Mouse (Mus musculus) layer of hippocampus, postnatal 10 days (tissue): ENCODE data around the gene Synj1. TPM values are rescaled to one million over a fixed set of nuclear protein-coding genes. Genes with fewer than 3 reads are reported as not detected.

ENCODE experiments used
- DNase-seq, 2 experiments: peaks; one replicate each; pipeline ENCODE4 v3.0.0; 2021; ENCODE audit warnings: low spot score in 2 of 2
- microRNA-seq, 2 experiments: library from miRNA; unstranded; fragments of <30 nt; microRNA quantifications; one replicate each; pipeline ENCODE4 v1.2.0; 2021
- total RNA-seq, 2 experiments: library from RNA; stranded (reverse); gene quantifications; 2 replicates each; pipeline ENCODE4 v1.2.3; 2021

Gene Synj1
- total RNA-seq, 2 experiments from 2014 or later = 257 to 270 TPM

DNA sequence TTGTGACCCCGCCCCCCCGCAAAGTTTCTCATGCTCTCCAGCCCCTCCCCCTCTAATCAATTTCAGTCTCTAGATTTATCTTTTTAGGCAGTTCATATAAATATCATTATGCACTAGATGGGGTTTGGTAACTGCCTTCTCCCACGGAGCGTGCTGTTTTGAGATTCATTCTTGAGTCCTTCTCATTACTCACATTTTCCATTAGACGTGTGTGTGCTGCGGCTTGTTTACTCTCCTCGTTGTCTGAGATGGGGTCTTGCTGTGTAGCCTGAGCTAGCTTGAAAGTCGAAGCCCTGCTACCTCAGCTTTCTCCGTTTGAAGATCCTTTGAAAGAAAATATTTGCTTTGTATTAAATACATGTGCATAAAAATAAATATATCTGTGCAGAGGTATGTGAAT is 117.3 kb downstream of the Synj1 start:
- no peak for DNase-seq

DNA sequence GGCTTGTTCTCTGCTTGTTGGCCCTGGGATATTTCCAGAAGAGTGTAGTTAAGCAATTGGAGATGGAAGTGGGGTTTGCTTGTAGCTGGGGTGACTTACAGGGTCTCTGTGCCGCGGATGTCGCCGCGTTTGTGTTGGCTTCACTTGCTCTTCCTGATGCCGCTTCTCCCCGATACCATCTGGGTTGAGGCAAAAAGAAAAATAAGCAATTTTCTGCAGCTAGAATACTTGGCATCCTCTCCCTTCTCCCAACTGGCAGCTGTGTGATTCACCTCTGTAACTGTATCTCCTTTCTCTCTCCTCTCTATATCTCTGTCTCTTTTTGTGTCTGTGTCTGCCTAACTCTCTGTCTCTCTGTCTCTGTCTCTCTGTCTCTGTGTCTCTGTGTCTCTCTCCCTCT is 118.1 kb downstream of the Synj1 start:
- DNase-seq = no peak

- no peak for DNase-seq
These were observed 119.0 kb downstream of the Synj1 start for GRCm38 (mm10) chr16:90892081-90892480.

GRCm38 (mm10) chr16:90891601-90892000 is 119.5 kb downstream of the Synj1 start:
- no peak for DNase-seq

- DNase-seq = no peak
These were observed 120.4 kb downstream of the Synj1 start for GRCm38 (mm10) chr16:90890683-90891082.

Small RNA genes lying within 50 kb of the gene (microRNA-seq; reads per million reads assigned to microRNA genes)
- gene Gm22933 = 0 reads per million in 2 experiments

Other genes with a start within 250 kb of the Synj1 start
- gene Urb1, start 200.9 kb downstream of the Synj1 start, total RNA-seq = 10 to 100 TPM; 17.2 to 18.7 TPM
- 1 to 10 TPM; 1.3 to 1.4 TPM for gene Eva1c, start 184.6 kb downstream of the Synj1 start, total RNA-seq
- 10 to 100 TPM; 39.7 to 40.8 TPM for gene Cfap298, start 76.2 kb downstream of the Synj1 start, total RNA-seq
- 10 to 100 TPM; 69.9 to 89.4 TPM for gene Paxbp1, start 33.2 kb upstream of the Synj1 start, total RNA-seq
- gene 4932438H23Rik, start 83.8 kb upstream of the Synj1 start, total RNA-seq = 1 to 10 TPM; 1.3 to 1.4 TPM
- 10 to 100 TPM; 36.0 to 44.8 TPM for gene Olig2, start 214.1 kb upstream of the Synj1 start, total RNA-seq